Mouse (Mus musculus) limb, embryonic 15.5 days (tissue): ENCODE measurements at regions not wholly inside any gene's neighbourhood (a gene's known extent, or its start where the extent isn't known, plus 50 kb on each side); places are given as distances from the start of the nearest gene placed in this dataset.
"Not testable (repeated sequence)": the region's sequence is repeated elsewhere in the genome, so short reads cannot be mapped to it uniquely, and the experiment has no call there.

ENCODE experiments used
- ATAC-seq: fragments of 200-750 bp; cut with Nextera tagmentation; 2 replicates; pipeline ENCODE4 v1.8.0; 2017; ENCODE audit warnings: low read depth, moderate TSS enrichment; ENCODE audit not compliant: insufficient number of reproducible peaks, low FRiP score, low TSS enrichment
- H3K27ac ChIP-seq: fragments of 300-500 bp; sonication (generic); 2 replicates; pipeline ENCODE4 v1.5.1; 2015; ENCODE audit warnings: moderate library complexity, mild to moderate bottlenecking, inconsistent platforms
- H3K27me3 ChIP-seq: fragments of 300-500 bp; sonication (generic); 2 replicates; pipeline ENCODE4 v1.6.1; 2015; ENCODE audit warnings: inconsistent platforms
- H3K36me3 ChIP-seq: fragments of 300-500 bp; sonication (generic); 2 replicates; pipeline ENCODE4 v1.6.1; 2015; ENCODE audit warnings: inconsistent platforms
- H3K4me1 ChIP-seq: fragments of 300-500 bp; sonication (generic); 2 replicates; pipeline ENCODE4 v1.6.1; 2015; ENCODE audit warnings: inconsistent platforms
- H3K4me2 ChIP-seq: fragments of 300-500 bp; sonication (generic); 2 replicates; pipeline ENCODE4 v1.6.1; 2015; ENCODE audit warnings: mild to moderate bottlenecking, inconsistent platforms
- H3K4me3 ChIP-seq: fragments of 300-500 bp; sonication (generic); 2 replicates; pipeline ENCODE4 v1.5.1; 2015; ENCODE audit warnings: mild to moderate bottlenecking, inconsistent platforms
- H3K9ac ChIP-seq: fragments of 300-500 bp; sonication (generic); 2 replicates; pipeline ENCODE4 v1.6.1; 2015; ENCODE audit warnings: inconsistent platforms
- H3K9me3 ChIP-seq: fragments of 300-500 bp; sonication (generic); 2 replicates; pipeline ENCODE4 v1.6.1; 2016; ENCODE audit warnings: inconsistent platforms
- WGBS: fragments of 180-500 bp; shearing (Covaris S2); methylation state at CpG from one replicate; pipeline ENCODE4 v1.1.7; 2015; 5-methylcytosine and 5-hydroxymethylcytosine counted together

DNA sequence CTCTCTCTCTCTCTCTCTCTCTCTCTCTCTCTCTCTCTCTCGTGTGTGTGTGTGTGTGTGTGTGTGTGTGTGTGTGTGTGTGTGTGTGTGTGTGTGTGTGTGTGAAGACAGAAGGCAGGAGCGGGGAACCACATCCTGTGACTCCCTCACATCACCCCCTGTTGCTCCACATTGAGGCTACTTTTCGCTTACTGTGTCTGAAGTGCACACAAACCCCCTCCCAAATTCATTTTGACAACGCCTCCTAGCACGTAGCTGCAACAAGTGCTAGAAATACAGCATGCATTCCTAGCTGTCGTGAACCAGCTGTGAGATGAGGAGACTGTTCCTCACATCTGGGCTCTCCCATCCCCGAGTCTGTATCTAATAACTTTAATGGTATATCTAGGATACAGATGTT is 106.4 kb downstream of the Dad1 start:
- H3K27me3 ChIP-seq, result no peaks in the 10 kb centered on the region
- H3K4me1 ChIP-seq, result peaks cover 7% of the 10 kb centered on the region; the same call in 1 of the 2 replicates
- no peak for ATAC-seq
- WGBS, result 57% methylated on average over 6 of the region's 7 CpGs
- no peak overlapping the region for H3K4me2 ChIP-seq
- H3K9me3 ChIP-seq, result no peaks in the 10 kb centered on the region
- no peaks in the 10 kb centered on the region for H3K36me3 ChIP-seq
- H3K4me3 ChIP-seq, result no peak overlapping the region
- no peak overlapping the region for H3K27ac ChIP-seq
- H3K9ac ChIP-seq, result no peak overlapping the region

DNA sequence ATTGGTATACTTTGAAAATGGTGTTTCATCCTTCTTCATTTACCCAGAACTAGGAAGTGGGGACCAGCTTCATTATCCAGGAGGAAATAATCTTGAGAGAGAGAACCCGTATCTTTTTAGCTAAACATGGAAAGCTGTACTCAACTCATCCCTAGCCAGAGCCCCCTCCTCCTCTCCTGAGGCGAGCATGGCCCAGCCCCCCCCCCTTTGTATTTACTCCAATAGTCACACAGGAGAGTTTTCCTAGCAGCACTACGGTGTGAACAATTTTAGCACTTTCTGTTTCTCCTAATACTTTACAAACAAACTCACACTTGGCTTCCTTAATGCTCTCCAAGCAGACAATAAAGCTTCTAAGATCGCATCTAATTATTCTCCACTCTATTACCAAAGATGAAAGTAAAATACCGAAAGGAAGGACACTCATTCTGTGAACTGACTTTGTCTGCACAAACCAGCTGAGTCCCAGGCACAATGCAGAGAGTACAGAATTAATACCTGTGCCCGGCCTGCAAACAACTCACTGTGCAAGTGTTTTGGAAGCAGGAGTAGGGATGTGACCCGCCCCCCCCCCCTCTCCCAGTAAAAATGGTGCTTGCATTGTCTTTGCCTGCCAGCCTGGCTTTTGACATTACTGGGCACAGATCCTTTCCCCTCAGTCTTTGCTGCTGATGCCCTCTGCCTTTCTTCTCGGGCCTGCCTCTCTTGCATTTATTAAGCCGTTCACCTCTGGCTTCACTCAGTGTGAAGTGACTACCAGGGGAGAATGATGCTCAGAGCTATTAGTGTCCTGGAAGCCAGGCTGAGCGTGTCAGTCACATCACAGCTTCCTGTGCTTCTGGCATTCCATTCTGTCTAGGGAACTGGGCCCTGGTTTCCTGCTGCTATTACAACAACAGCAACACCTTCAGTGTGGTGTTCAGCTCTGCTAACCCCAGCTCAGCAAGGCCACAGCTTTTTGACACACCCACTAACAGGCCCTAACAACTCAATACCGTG is 107.9 kb downstream of the Dad1 start:
- H3K4me3 ChIP-seq, result no peak overlapping the region

DNA sequence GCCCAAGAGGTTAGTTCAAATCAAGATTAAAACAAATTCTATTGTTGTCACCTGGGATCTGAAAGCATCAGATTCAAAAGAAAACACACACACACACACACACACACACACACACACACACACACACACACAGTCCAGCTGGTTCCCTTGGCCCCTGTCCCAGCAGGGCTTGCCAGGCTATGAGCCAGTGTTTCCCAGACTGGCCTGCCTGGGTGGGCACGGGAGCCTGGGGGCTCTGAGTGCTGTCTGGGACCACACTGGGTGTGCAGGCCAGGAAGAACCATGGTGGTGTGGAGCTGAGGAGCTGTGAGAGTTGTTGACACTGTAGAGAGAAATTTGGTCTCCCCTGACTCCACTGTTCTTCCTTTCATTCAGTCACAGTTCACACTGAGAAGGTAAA is 110.1 kb downstream of the Dad1 start:
- H3K36me3 ChIP-seq, result no peaks in the 10 kb centered on the region
- H3K4me2 ChIP-seq, result no peak overlapping the region
- 50% methylated on average over 1 of the region's 1 CpGs for WGBS
- H3K9me3 ChIP-seq, result no peaks in the 10 kb centered on the region
- no peaks in the 10 kb centered on the region for H3K27me3 ChIP-seq
- peaks cover 7% of the 10 kb centered on the region; the same call in 1 of the 2 replicates for H3K4me1 ChIP-seq
- ATAC-seq, result no peak
- H3K27ac ChIP-seq, result no peak overlapping the region
- no peak overlapping the region for H3K9ac ChIP-seq
- H3K4me3 ChIP-seq, result no peak overlapping the region

More for the DNA sequence above, 107.9 kb downstream of the Dad1 start:
- no peaks in the 10 kb centered on the region for H3K36me3 ChIP-seq
- H3K4me2 ChIP-seq, result no peak overlapping the region
- no peak for ATAC-seq
- WGBS, result 38% methylated on average over 11 of the region's 11 CpGs
- H3K27me3 ChIP-seq, result no peaks in the 10 kb centered on the region
- peaks cover 7% of the 10 kb centered on the region; the same call in 1 of the 2 replicates for H3K4me1 ChIP-seq
- no peaks in the 10 kb centered on the region for H3K9me3 ChIP-seq
- no peak overlapping the region for H3K9ac ChIP-seq
- no peak overlapping the region for H3K27ac ChIP-seq

DNA sequence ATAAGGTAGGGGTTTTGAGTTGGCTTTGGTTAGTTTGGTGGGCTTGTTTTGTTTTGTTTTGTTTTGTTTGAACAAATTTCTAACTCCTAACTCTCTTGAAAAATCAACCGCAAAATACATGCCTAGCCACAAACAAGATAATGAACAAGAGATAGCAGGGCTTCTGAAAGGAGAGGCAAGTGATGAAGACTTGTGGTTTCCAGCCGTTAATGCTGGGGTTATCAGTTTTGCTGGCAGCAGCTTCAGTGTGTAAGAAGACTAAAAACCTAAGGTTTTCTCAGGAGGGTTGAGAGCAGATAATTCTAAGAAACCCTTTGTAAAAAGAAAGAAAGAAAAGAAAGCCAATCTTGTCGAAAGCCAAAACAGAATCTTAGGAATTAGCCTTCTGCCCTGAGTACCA is 115.6 kb downstream of the Dad1 start:
- no peak overlapping the region for H3K9ac ChIP-seq
- H3K9me3 ChIP-seq, result no peaks in the 10 kb centered on the region
- H3K27ac ChIP-seq, result no peak overlapping the region
- no peaks in the 10 kb centered on the region for H3K27me3 ChIP-seq
- no peak overlapping the region for H3K4me3 ChIP-seq
- 86% methylated on average over 3 of the region's 3 CpGs for WGBS
- H3K36me3 ChIP-seq, result no peaks in the 10 kb centered on the region
- H3K4me1 ChIP-seq, result no peaks in the 10 kb centered on the region
- no peak overlapping the region for H3K4me2 ChIP-seq
- no peak for ATAC-seq

DNA sequence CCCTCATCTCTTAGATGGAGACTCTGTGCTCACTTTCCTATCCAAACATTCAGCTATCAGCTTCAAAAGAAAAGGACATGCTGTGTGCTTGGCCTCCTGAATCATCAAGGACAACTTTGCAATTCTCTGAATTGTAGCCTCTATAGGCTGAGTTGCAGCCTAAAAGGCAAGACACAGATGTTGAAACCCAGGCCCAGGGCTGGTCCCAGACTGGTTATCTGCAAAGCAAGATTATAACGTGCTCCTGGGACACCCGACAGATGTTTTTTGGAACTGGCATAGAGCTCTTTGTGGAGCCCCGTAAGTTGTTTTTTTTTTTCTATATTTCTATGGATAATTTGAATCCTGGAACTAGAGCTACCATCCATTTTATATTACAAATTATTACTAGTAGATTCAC is 117.4 kb downstream of the Dad1 start:
- no peaks in the 10 kb centered on the region for H3K36me3 ChIP-seq
- H3K27me3 ChIP-seq, result no peaks in the 10 kb centered on the region
- ATAC-seq, result no peak
- no peak overlapping the region for H3K27ac ChIP-seq
- 68% methylated on average over 3 of the region's 3 CpGs for WGBS
- H3K4me2 ChIP-seq, result no peak overlapping the region
- H3K9ac ChIP-seq, result no peak overlapping the region
- H3K9me3 ChIP-seq, result no peaks in the 10 kb centered on the region
- H3K4me1 ChIP-seq, result no peaks in the 10 kb centered on the region
- H3K4me3 ChIP-seq, result no peak overlapping the region

DNA sequence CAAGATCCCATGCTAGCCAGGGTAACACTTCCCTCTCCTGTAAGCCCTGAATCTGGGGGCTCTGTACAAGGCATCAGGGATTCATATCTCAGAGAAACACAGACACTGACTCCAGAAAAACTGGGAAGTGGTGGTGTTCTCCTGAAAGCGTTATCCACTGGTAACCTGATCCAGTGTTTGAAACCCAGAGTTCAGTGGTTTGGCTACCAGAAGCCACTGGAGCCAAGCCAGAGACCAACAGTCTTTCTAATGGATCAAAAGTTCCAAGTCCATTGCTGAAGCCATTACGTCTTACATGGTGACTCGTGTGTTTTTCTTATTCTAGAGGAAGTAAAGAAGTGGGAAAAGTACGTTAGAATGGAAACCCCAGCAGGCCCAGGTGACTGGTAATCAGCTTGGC is 125.6 kb downstream of the Dad1 start:
- Histone ChIP-seq H3K4me2 (no peak overlapping the region), H3K4me3 (no peak overlapping the region), H3K4me1 (0 out of 2 replicates have a peak, but pooled peaks cover 8% of the 10 kb centered on the region), H3K9me3 (no peaks in the 10 kb centered on the region), H3K36me3 (no peaks in the 10 kb centered on the region), H3K9ac (no peak overlapping the region), H3K27me3 (no peaks in the 10 kb centered on the region), H3K27ac (no peak overlapping the region)
- WGBS, result 39% methylated on average over 4 of the region's 4 CpGs
- no peak for ATAC-seq

DNA sequence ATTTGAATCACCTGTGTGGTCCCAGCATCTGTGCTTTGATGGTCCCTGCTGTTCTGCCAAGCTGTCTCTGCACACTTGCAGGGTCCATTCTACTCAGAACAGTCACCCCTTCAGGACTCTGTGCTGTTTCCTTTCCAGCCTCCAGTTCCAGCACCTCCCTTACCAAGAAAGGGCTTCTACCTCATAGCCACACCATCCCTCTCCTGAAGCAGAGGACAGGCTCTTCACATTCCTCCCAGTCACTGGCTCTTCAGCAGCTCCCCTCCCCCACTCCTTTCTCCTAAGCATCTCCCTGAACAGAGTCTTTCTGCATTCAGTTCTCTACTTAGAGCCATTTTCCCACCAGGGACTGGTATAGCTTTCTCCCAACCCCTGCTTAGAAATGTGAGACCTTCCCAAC is 128.4 kb downstream of the Dad1 start:
- Histone ChIP-seq H3K36me3 (no peaks in the 10 kb centered on the region), H3K9ac (no peak overlapping the region), H3K4me2 (no peak overlapping the region), H3K4me1 (peaks cover 18% of the 10 kb centered on the region; the same call in 1 of the 2 replicates), H3K9me3 (no peaks in the 10 kb centered on the region), H3K27ac (no peak overlapping the region), H3K4me3 (no peak overlapping the region), H3K27me3 (no peaks in the 10 kb centered on the region)
- no peak for ATAC-seq

DNA sequence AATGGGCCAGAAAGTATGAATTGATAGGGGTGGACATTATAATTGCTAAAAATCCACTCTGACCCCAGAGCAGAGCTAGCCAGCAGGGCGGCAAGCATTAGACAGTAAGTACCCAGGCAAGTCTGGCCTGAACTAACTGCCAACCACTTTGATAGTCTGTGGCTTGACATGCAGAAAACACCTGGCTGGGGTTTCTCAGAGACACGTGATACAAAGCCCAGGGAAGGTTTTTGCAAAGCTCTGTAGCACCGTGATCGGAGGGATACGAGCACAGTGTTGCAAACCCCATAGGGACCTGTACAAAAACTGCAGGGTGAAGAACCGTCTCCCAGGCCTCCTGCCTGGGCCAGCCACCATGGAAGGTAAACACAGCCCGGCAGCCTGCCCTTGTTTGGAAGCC is 131.9 kb downstream of the Dad1 start:
- Histone ChIP-seq H3K27ac (no peak overlapping the region), H3K4me2 (no peak overlapping the region), H3K36me3 (no peaks in the 10 kb centered on the region), H3K9me3 (no peaks in the 10 kb centered on the region), H3K9ac (no peak overlapping the region), H3K27me3 (no peaks in the 10 kb centered on the region), H3K4me3 (no peak overlapping the region), H3K4me1 (peaks cover 18% of the 10 kb centered on the region; the same call in 1 of the 2 replicates)
- 50% methylated on average over 7 of the region's 7 CpGs for WGBS
- ATAC-seq, result no peak

DNA sequence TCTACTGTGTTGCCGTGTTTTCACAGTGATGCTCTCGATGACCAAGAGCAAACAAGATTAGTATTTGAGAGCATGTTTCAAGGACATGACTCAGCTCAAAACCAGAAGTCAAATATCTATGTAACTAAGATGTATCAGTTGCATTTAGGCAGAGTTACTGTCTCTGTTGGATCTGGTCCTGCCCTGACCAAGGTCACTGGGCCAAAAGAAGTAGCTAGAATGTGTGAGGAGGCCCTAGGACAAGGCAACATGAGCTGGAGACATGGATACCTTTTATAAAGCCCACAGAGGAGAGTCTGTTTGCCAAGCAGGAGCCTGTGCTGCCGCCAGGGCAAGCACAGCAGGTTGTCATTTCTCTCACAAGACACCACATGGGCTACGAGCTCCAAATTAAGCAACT is 132.6 kb downstream of the Dad1 start:
- H3K36me3 ChIP-seq, result no peaks in the 10 kb centered on the region
- H3K9me3 ChIP-seq, result no peaks in the 10 kb centered on the region
- H3K4me1 ChIP-seq, result peaks cover 18% of the 10 kb centered on the region; the same call in 1 of the 2 replicates
- ATAC-seq, result no peak
- no peak overlapping the region for H3K4me3 ChIP-seq
- H3K27ac ChIP-seq, result no peak overlapping the region
- no peak overlapping the region for H3K4me2 ChIP-seq
- WGBS, result 75% methylated on average over 4 of the region's 4 CpGs
- no peak overlapping the region for H3K9ac ChIP-seq
- no peaks in the 10 kb centered on the region for H3K27me3 ChIP-seq

DNA sequence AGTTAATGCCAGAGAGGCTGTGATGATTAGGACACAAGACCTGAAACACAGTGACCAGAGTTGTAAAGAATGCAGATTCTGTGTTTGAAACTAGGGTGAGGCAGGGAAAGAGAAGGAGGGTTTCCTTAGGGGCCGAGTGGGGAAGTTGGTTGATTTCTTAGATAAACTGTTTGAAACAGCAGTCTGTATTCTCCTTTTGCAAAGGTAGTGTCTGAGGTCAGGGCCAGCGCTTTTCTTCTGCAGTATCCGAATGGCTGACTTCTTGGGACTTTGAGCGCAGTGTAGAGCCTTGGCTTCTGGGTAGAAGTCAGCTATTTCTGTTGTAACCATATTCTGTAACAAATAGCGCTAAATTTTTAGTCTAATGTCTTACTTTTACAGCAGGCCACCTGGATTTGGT is 133.7 kb downstream of the Dad1 start:
- no peak overlapping the region for H3K27ac ChIP-seq
- no peak overlapping the region for H3K9ac ChIP-seq
- ATAC-seq, result no peak
- no peaks in the 10 kb centered on the region for H3K27me3 ChIP-seq
- H3K4me3 ChIP-seq, result no peak overlapping the region
- no peak overlapping the region for H3K4me2 ChIP-seq
- H3K4me1 ChIP-seq, result peaks cover 14% of the 10 kb centered on the region; the same call in 1 of the 2 replicates
- no peaks in the 10 kb centered on the region for H3K9me3 ChIP-seq
- WGBS, result 88% methylated on average over 5 of the region's 5 CpGs
- H3K36me3 ChIP-seq, result no peaks in the 10 kb centered on the region

DNA sequence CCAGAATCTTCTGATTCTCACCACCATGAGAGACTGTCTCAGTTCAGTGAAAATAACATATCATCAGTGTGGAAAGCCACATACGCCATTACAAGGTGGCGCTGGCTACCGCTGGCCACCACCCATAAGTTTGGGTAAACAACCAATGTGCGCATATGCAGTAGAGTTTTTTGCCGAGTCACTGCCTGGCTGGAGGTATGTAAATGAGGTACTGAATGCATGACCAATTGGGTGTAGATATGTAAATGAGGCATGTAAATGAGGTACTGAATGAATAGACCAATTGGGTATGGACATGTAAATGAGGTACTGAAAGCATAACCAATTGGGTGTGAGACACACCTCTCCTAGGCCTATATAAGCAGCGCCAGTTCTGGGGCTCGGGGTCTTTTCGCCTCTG is 136.3 kb downstream of the Dad1 start:
- H3K9me3 ChIP-seq, H3K27ac ChIP-seq, H3K9ac ChIP-seq, H3K27me3 ChIP-seq, H3K36me3 ChIP-seq, H3K4me2 ChIP-seq, ATAC-seq, H3K4me3 ChIP-seq: not testable (repeated sequence)
- peaks cover 10% of the 10 kb centered on the region; the same call in 1 of the 2 replicates for H3K4me1 ChIP-seq
- 95% methylated on average over 8 of the region's 8 CpGs for WGBS

DNA sequence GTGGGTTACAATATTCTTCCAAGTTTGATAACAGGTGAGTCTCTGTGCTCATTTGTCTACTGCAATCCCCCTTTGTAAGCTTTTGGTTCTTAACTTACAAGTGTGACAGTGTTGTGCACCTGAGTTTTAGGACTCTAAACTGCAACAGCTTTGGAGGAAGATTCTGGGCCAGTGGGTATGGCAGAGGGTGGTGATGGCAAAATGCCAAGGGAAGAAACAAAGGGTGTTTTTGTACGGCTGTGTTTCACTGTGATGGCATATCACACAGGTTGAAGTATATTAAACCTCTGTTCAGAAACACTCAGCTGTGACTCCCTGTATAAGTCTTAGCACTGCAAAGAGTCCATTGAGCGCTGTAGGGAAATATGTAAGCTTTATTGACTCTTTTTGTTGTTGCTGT is 140.7 kb downstream of the Dad1 start:
- no peak for ATAC-seq
- Histone ChIP-seq H3K27ac (no peak overlapping the region), H3K36me3 (no peaks in the 10 kb centered on the region), H3K4me3 (no peak overlapping the region), H3K27me3 (no peaks in the 10 kb centered on the region), H3K4me1 (peaks cover 18% of the 10 kb centered on the region), H3K9me3 (no peaks in the 10 kb centered on the region), H3K4me2 (no peak overlapping the region), H3K9ac (no peak overlapping the region)
- 70% methylated on average over 2 of the region's 2 CpGs for WGBS
